Mouse (Mus musculus): Measurements from ENCODE around the gene Zfp423. TPM values are rescaled to one million over a fixed set of nuclear protein-coding genes. Genes with fewer than 3 reads are reported as not detected.

Zfp423 gene
- polyA plus RNA-seq, 1 experiment from 2014 or later, result 0.01 TPM

- TF ChIP-seq CTCF (IDR thresholded peaks at IDR 0.05), result no peak
- CTCF ChIA-PET, result no interaction called here
- POLR2A ChIA-PET, result no interaction called here
- in situ Hi-C loops (cut with MboI; ENCODE audit: low pct_unique_long_range_greater_than_20kb), result no loop called here
- peaks cover 10% of the 10 kb centered on the region for H3K27me3 ChIP-seq
- ATAC-seq (no peak), DNase-seq (ENCODE audit: low read depth, low spot score) (no peak)
Observed at GRCm38 (mm10) chr8:87772894-87773502, 186.4 kb downstream of the Zfp423 start.

DNA sequence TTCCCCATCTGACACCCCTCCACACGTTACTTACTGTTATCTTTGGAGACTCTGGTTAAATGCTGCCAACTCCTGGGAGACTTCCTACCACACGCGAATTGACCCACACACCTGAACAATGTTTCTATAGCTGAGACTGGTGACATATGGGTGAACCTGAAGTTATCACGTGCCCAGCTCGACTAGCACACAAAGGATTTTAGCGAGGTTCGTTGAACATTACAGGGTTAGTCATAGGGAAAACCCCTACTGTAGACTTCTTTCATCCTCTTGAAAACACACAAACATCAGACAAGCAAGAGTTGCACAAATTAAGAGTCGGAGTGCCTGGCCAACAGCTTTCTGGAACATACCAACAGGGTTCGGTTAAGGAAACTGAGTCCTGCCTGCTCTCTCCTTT, 191.5 kb downstream of the Zfp423 start:
- no peak for TF ChIP-seq CTCF (IDR thresholded peaks at IDR 0.05)
- H3K27me3 ChIP-seq, result peaks cover 7% of the 10 kb centered on the region
- no peak for ATAC-seq
- no peak for DNase-seq (ENCODE audit: low read depth, low spot score)
- POLR2A ChIA-PET, result no interaction called here
- CTCF ChIA-PET, result no interaction called here
- in situ Hi-C loops (cut with MboI; ENCODE audit: low pct_unique_long_range_greater_than_20kb), result no loop called here

DNA sequence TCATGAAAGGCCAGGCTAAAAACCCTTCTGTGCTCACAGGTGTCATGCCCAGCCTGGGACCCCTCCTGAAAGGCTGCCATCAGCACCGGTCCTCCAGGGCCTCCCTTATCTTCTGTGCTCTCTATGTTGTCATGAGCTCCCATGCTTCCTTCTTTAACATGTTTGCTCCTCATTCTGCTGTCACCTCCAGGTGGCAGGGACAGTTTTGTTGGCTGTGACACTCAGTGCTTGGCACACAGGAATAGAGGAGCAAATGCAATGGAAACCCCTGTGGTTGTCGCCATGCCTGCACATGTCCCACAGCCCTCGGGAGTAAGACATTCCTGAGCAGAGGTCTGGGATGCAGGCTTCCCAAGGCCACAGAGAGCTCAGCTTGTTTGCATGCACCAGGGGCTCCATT, 194.1 kb downstream of the Zfp423 start:
- POLR2A ChIA-PET, result no interaction called here
- DNase-seq (ENCODE audit: low read depth, low spot score) (no peak), ATAC-seq (no peak)
- CTCF ChIA-PET, result no interaction called here
- H3K27me3 ChIP-seq, result peaks cover 11% of the 10 kb centered on the region
- no peak for TF ChIP-seq CTCF (IDR thresholded peaks at IDR 0.05)
- in situ Hi-C loops (cut with MboI; ENCODE audit: low pct_unique_long_range_greater_than_20kb), result no loop called here

DNA sequence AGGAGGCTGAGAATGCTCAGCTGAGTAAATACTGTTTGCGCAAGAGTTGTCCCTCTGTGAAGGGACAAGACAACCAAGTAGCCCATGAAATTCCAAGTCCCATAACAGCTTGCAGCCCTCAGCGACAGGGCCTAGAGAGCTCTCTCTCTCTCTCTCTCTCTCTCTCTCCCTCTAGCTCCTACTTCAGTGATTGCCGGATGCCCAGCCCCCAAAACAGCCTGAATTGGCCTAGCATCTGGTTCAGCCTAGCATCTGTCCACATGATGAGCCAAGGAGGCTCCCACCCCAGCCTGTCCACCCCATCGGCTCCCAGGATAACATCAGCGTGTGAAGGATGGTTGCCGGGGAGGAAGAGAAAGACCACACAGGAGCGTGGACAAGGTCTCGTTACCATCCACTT, 200.6 kb downstream of the Zfp423 start:
- TF ChIP-seq CTCF (IDR thresholded peaks at IDR 0.05), result no peak
- no peak for ATAC-seq
- CTCF ChIA-PET, result no interaction called here
- no peak for DNase-seq (ENCODE audit: low read depth, low spot score)
- POLR2A ChIA-PET, result no interaction called here
- H3K27me3 ChIP-seq, result peaks cover 20% of the 10 kb centered on the region
- in situ Hi-C loops (cut with MboI; ENCODE audit: low pct_unique_long_range_greater_than_20kb), result no loop called here

GRCm38 (mm10) chr8:87754853-87755252, 204.5 kb downstream of the Zfp423 start:
- in situ Hi-C loops (cut with MboI; ENCODE audit: low pct_unique_long_range_greater_than_20kb), result no loop called here
- peaks cover 24% of the 10 kb centered on the region for H3K27me3 ChIP-seq
- ATAC-seq, result no peak
- no peak for DNase-seq (ENCODE audit: low read depth, low spot score)
- POLR2A ChIA-PET, result no interaction called here
- TF ChIP-seq CTCF (IDR thresholded peaks at IDR 0.05), result no peak
- CTCF ChIA-PET, result no interaction called here

DNA sequence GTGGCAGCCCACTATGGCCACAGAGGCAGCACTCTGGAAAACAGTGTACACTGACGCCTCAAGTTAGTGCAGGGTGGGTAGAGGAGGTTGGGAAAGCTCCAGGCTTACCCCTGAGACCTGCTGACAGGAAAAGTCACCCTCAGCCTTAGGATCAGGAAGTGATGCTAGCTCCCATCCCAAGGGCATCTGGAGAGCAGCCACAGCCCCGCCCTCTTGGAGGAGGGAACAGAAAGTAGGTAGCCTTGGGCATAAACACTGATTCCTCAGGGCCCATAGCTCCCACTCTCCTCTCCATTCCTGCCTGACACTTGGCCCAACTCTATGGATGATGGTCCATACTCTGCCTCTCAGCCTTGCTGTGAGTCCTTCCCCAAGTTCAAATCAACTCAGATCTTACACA, 205.8 kb downstream of the Zfp423 start:
- no peak for TF ChIP-seq CTCF (IDR thresholded peaks at IDR 0.05)
- POLR2A ChIA-PET, result no interaction called here
- no peak for DNase-seq (ENCODE audit: low read depth, low spot score)
- CTCF ChIA-PET, result no interaction called here
- ATAC-seq, result no peak
- in situ Hi-C loops (cut with MboI; ENCODE audit: low pct_unique_long_range_greater_than_20kb), result no loop called here
- peaks cover 23% of the 10 kb centered on the region for H3K27me3 ChIP-seq

DNA sequence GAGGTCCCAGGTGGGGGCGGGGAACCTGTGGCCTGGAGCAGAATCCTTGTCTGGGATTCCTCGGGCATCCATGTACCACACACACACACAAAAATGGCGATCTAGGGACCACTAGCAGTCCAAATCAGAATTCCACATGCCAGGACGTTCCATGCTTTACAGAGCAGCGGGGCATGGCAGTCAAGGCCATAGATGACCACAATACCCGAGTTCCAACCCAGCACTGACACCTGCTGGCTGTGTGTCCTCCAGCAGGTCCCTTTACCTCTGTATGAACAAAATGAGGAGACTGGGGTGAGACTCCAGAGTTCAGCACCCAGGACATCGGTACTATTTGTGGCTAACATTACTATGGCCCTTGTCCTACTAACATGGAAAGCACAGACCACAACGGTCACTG, 206.2 kb downstream of the Zfp423 start:
- in situ Hi-C loops (cut with MboI; ENCODE audit: low pct_unique_long_range_greater_than_20kb), result no loop called here
- no peak for ATAC-seq
- DNase-seq (ENCODE audit: low read depth, low spot score), result no peak

GRCm38 (mm10) chr8:87752710-87753109, 206.7 kb downstream of the Zfp423 start:
- in situ Hi-C loops (cut with MboI; ENCODE audit: low pct_unique_long_range_greater_than_20kb), result no loop called here
- TF ChIP-seq CTCF (IDR thresholded peaks at IDR 0.05), result no peak
- ChIA-PET POLR2A (no interaction called here), CTCF (no interaction called here)
- ATAC-seq (no peak), DNase-seq (ENCODE audit: low read depth, low spot score) (no peak)
- peaks cover 21% of the 10 kb centered on the region for H3K27me3 ChIP-seq

More for the DNA sequence above, 206.2 kb downstream of the Zfp423 start:
- ChIA-PET CTCF (no interaction called here), POLR2A (no interaction called here)
- H3K27me3 ChIP-seq, result peaks cover 23% of the 10 kb centered on the region
- no peak for TF ChIP-seq CTCF (IDR thresholded peaks at IDR 0.05)

GRCm38 (mm10) chr8:87747582-87747981, 211.8 kb downstream of the Zfp423 start:
- no peak for DNase-seq (ENCODE audit: low read depth, low spot score)

GRCm38 (mm10) chr8:87747142-87747541, 212.3 kb downstream of the Zfp423 start:
- in situ Hi-C loops (cut with MboI; ENCODE audit: low pct_unique_long_range_greater_than_20kb), result no loop called here
- TF ChIP-seq CTCF (IDR thresholded peaks at IDR 0.05), result no peak
- POLR2A ChIA-PET, result no interaction called here
- no peak for ATAC-seq
- peaks cover 41% of the 10 kb centered on the region for H3K27me3 ChIP-seq
- CTCF ChIA-PET, result no interaction called here
- no peak for DNase-seq (ENCODE audit: low read depth, low spot score)

More at GRCm38 (mm10) chr8:87747582-87747981, 211.8 kb downstream of the Zfp423 start:
- no peak for ATAC-seq
- ChIA-PET POLR2A (no interaction called here), CTCF (no interaction called here)
- in situ Hi-C loops (cut with MboI; ENCODE audit: low pct_unique_long_range_greater_than_20kb), result no loop called here
- no peak for TF ChIP-seq CTCF (IDR thresholded peaks at IDR 0.05)
- H3K27me3 ChIP-seq, result peaks cover 41% of the 10 kb centered on the region

DNA sequence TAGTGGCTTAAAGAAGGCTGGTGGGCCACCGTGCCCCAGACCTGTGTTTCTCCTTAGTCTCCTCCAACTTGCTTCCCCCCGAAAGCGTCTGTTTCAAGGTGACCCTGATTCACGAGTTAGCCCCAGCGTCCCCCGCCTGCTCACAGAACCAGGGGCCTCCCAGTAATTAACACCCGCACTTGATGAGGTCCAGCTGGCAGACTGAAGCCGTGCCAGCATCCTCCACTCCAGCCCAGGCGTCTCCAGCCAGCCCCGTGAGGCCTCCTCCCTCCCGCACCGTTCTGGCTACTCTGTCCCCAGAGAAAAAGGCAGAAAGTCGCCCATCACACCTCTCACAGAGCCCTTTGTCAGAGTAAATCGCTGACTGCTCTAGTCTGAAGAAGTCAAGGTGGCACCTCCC, 213.3 kb downstream of the Zfp423 start:
- ChIA-PET POLR2A (no interaction called here), CTCF (no interaction called here)
- ATAC-seq, result no peak
- peaks cover 52% of the 10 kb centered on the region for H3K27me3 ChIP-seq
- no peak for DNase-seq (ENCODE audit: low read depth, low spot score)
- no peak for TF ChIP-seq CTCF (IDR thresholded peaks at IDR 0.05)
- in situ Hi-C loops (cut with MboI; ENCODE audit: low pct_unique_long_range_greater_than_20kb), result no loop called here

GRCm38 (mm10) chr8:87745125-87745698, 214.2 kb downstream of the Zfp423 start:
- CTCF ChIA-PET, result interaction anchor here (1.3 kb wide), 1 partner anchor 9 kb away, joined by 4 read pairs; no protein-coding TSS in a partner anchor

More at GRCm38 (mm10) chr8:87745125-87745698, 214.2 kb downstream of the Zfp423 start:
- in situ Hi-C loops (cut with MboI; ENCODE audit: low pct_unique_long_range_greater_than_20kb), result no loop called here
- no peak for TF ChIP-seq CTCF (IDR thresholded peaks at IDR 0.05)
- H3K27me3 ChIP-seq, result peaks cover 56% of the 10 kb centered on the region
- ATAC-seq, result no peak
- DNase-seq (ENCODE audit: low read depth, low spot score), result no peak
- POLR2A ChIA-PET, result no interaction called here
